Mouse (Mus musculus): Measurements from ENCODE around the gene Golim4. TPM values are rescaled to one million over a fixed set of nuclear protein-coding genes. Genes with fewer than 3 reads are reported as not detected.

The Golim4 gene
- polyA plus RNA-seq, 1 experiment from 2014 or later, result 18.2 TPM

- 63% methylated on average over 4 of the region's 4 CpGs for WGBS (ENCODE audit: insufficient replicate concordance)
- Histone ChIP-seq H3K36me3 (no peaks in the 10 kb centered on the region), H3K4me3 (replicated peaks) (no peak overlapping the region), H3K4me1 (replicated peaks) (peaks cover 42% of the 10 kb centered on the region), H3K9ac (no peak overlapping the region), H3K27me3 (no peaks in the 10 kb centered on the region), H3K4me2 (no peak overlapping the region), H3K27ac (no peak overlapping the region), H3K9me3 (replicated peaks) (no peaks in the 10 kb centered on the region)
- DNase-seq, result no peak
- ATAC-seq (ENCODE audit: low read depth), result no peak
Observed at GRCm38 (mm10) chr3:75912786-75913185, 44.0 kb downstream of the Golim4 start.

DNA sequence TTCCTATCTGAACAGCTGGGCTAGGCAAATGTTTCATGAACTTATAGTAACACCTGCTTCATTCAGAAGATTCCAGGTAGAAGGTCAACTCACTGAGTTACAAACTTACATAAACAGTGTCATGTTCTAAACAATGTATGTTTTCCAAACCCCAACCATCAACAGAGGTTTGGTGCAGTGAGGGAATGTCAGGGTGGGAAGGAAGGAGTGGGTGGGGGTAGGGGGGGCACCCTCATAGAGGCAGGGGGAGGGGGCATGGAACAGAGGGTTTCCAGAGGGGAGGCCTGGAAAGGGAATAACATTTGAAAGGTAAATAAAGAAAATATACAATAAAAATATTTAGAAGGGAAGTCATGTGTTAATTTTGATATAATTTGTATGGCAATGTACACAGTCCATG lies 46.0 kb downstream of the Golim4 start:
- H3K27ac ChIP-seq, result no peak overlapping the region
- no peaks in the 10 kb centered on the region for H3K9me3 ChIP-seq (replicated peaks)
- H3K36me3 ChIP-seq, result peaks cover 11% of the 10 kb centered on the region; the same call in 1 of the 2 replicates
- H3K27me3 ChIP-seq, result no peaks in the 10 kb centered on the region
- H3K4me1 ChIP-seq (replicated peaks), result peaks cover 23% of the 10 kb centered on the region
- DNase-seq (no peak), ATAC-seq (ENCODE audit: low read depth) (no peak)
- no peak overlapping the region for H3K4me3 ChIP-seq (replicated peaks)
- no peak overlapping the region for H3K9ac ChIP-seq
- H3K4me2 ChIP-seq, result no peak overlapping the region

DNA sequence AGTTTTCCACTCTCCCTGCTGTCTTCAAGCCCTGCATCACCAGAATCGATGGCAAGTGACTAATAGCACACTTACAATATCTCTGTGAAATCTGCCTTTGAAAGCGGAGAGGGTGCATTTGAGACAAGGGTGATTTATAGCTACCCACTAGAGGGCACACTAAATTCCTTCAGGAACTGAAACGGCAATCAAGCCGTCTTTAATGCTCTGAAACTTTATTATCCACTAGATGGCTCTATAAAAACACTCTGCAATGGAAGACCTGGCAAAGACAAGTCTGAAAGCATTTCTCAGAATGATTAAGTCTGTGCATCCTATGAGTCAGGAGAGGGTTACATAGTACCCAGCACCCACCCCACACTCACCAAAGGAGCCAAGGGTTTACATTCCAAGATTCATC lies 46.5 kb downstream of the Golim4 start:
- H3K4me3 ChIP-seq (replicated peaks), result no peak overlapping the region
- no peaks in the 10 kb centered on the region for H3K27me3 ChIP-seq
- peaks cover 13% of the 10 kb centered on the region; the same call in 1 of the 2 replicates for H3K36me3 ChIP-seq
- DNase-seq (no peak), ATAC-seq (ENCODE audit: low read depth) (peak; percentile 61)
- H3K4me1 ChIP-seq (replicated peaks), result peaks cover 18% of the 10 kb centered on the region
- no peaks in the 10 kb centered on the region for H3K9me3 ChIP-seq (replicated peaks)
- H3K4me2 ChIP-seq, result no peak overlapping the region
- 24% methylated on average over 4 of the region's 4 CpGs for WGBS (ENCODE audit: insufficient replicate concordance)
- H3K27ac ChIP-seq, result no peak overlapping the region
- H3K9ac ChIP-seq, result no peak overlapping the region

- Histone ChIP-seq H3K9me3 (replicated peaks) (no peaks in the 10 kb centered on the region), H3K9ac (no peak overlapping the region), H3K4me1 (replicated peaks) (no peaks in the 10 kb centered on the region), H3K4me3 (replicated peaks) (no peak overlapping the region), H3K27me3 (no peaks in the 10 kb centered on the region), H3K36me3 (peaks cover 44% of the 10 kb centered on the region), H3K27ac (no peak overlapping the region), H3K4me2 (no peak overlapping the region)
- no peak for DNase-seq
- WGBS (ENCODE audit: insufficient replicate concordance), result 80% methylated on average over 11 of the region's 11 CpGs
- ATAC-seq (ENCODE audit: low read depth), result no peak
Observed at GRCm38 (mm10) chr3:75901903-75902598, 54.7 kb downstream of the Golim4 start.

DNA sequence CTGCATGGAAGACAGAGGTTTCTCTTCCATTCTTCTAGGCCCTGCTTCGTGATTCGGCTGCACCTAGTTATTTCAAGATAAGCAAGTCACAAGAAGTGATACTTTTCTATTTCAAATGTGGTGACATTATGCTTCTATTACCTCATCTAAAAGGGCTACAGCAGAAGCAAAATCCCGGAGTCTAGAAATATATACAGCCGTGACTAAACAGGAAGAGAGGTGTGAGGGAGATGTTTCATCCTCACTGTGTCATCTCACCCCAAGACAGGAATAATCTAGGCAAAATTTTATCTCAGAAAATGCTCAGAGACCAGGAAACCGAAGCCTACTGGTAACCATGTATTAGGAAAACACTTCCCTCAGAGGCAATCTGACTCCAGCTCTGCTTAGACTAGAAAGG lies 61.7 kb downstream of the Golim4 start:
- no peaks in the 10 kb centered on the region for H3K4me1 ChIP-seq (replicated peaks)
- no peak for ATAC-seq (ENCODE audit: low read depth)
- no peaks in the 10 kb centered on the region for H3K27me3 ChIP-seq
- H3K36me3 ChIP-seq, result peaks cover 66% of the 10 kb centered on the region
- WGBS (ENCODE audit: insufficient replicate concordance), result 81% methylated on average over 5 of the region's 5 CpGs
- DNase-seq, result no peak
- H3K27ac ChIP-seq, result no peak overlapping the region
- no peak overlapping the region for H3K9ac ChIP-seq
- H3K4me2 ChIP-seq, result no peak overlapping the region
- H3K4me3 ChIP-seq (replicated peaks), result no peak overlapping the region
- H3K9me3 ChIP-seq (replicated peaks), result no peaks in the 10 kb centered on the region

DNA sequence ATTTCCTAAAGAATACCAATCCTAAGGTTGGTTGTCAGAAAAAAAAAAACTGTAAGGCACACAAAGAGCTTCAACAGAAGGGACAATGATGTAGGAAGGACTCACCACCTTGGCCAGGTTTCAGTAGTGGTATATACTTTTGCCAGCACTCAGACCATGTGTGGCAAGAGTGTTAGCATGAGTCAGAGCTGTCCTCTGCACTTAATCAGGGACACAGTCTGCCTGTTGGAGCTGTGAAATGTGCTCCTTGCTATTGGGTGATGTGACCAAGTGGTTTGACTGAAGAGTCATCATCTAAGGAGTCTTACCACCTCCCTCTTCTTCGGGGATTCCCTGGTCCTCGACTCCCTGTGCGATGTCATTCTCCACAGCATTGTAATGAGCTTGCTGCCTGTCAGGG lies 65.2 kb downstream of the Golim4 start:
- DNase-seq, result no peak
- ATAC-seq (ENCODE audit: low read depth), result no peak
- Histone ChIP-seq H3K36me3 (peaks cover 79% of the 10 kb centered on the region), H3K4me2 (no peak overlapping the region), H3K27ac (no peak overlapping the region), H3K4me3 (replicated peaks) (no peak overlapping the region), H3K9me3 (replicated peaks) (no peaks in the 10 kb centered on the region), H3K9ac (no peak overlapping the region), H3K27me3 (no peaks in the 10 kb centered on the region), H3K4me1 (replicated peaks) (no peaks in the 10 kb centered on the region)
- 82% methylated on average over 3 of the region's 3 CpGs for WGBS (ENCODE audit: insufficient replicate concordance)

- H3K4me3 ChIP-seq (replicated peaks), result no peak overlapping the region
- H3K9ac ChIP-seq, result no peak overlapping the region
- no peak overlapping the region for H3K27ac ChIP-seq
- peaks cover 85% of the 10 kb centered on the region for H3K36me3 ChIP-seq
- no peaks in the 10 kb centered on the region for H3K27me3 ChIP-seq
- ATAC-seq (ENCODE audit: low read depth) (no peak), DNase-seq (no peak)
- 60% methylated on average over 1 of the region's 1 CpGs for WGBS (ENCODE audit: insufficient replicate concordance)
- no peaks in the 10 kb centered on the region for H3K4me1 ChIP-seq (replicated peaks)
- H3K4me2 ChIP-seq, result no peak overlapping the region
- H3K9me3 ChIP-seq (replicated peaks), result no peaks in the 10 kb centered on the region
Observed at GRCm38 (mm10) chr3:75889323-75889722, 67.4 kb downstream of the Golim4 start.

DNA sequence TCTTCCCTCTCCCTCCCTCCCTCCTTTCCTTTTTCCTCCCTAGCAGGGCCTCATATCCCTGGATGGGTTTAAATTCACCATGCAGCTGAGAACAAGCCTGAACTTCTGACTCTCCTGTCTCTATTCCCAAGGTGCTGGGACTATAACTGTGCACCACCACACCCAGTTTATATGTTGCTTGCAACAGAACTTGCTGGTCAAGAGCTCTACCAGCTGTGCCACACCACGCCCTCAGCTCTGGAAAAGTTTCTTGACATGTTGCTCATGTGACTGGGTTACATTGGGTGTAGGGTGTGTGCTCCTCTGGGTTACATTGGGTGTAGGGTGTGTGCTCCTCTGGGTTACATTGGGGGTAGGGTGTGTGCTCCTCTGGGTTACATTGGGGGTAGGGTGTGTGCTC lies 75.2 kb downstream of the Golim4 start:
- DNase-seq (no peak), ATAC-seq (ENCODE audit: low read depth) (no peak)
- H3K4me2 ChIP-seq, result no peak overlapping the region
- H3K9ac ChIP-seq, result no peak overlapping the region
- H3K4me3 ChIP-seq (replicated peaks), result no peak overlapping the region
- no peaks in the 10 kb centered on the region for H3K4me1 ChIP-seq (replicated peaks)
- 71% methylated on average over 1 of the region's 1 CpGs for WGBS (ENCODE audit: insufficient replicate concordance)
- H3K9me3 ChIP-seq (replicated peaks), result 0 out of 2 replicates have a peak, but pooled peaks cover 3% of the 10 kb centered on the region
- H3K27ac ChIP-seq, result no peak overlapping the region
- H3K27me3 ChIP-seq, result no peaks in the 10 kb centered on the region
- peaks cover 75% of the 10 kb centered on the region for H3K36me3 ChIP-seq

DNA sequence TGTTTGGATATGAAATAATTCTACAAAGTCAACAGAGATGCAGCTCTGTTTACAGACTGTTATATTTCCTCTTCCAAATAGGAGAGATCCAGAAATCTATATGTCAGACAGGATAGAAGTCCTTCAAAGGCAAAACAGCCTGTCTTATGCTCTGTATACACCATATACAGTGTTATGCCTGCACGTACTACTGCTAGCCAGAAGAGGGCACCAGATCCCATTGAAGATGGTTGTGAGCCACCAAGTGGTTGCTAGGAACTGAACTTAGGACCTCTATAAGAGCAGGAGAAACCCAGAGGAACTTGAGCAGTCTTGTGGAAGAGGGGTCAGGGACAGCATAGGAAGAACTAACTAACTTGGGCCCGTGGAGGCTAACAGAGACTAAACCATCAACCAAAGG lies 77.5 kb downstream of the Golim4 start:
- no peaks in the 10 kb centered on the region for H3K4me1 ChIP-seq (replicated peaks)
- H3K36me3 ChIP-seq, result peaks cover 62% of the 10 kb centered on the region
- no peak for DNase-seq
- 83% methylated on average over 2 of the region's 2 CpGs for WGBS (ENCODE audit: insufficient replicate concordance)
- H3K9ac ChIP-seq, result no peak overlapping the region
- H3K4me2 ChIP-seq, result no peak overlapping the region
- H3K4me3 ChIP-seq (replicated peaks), result no peak overlapping the region
- ATAC-seq (ENCODE audit: low read depth), result no peak
- no peaks in the 10 kb centered on the region for H3K27me3 ChIP-seq
- 0 out of 2 replicates have a peak, but pooled peaks cover 3% of the 10 kb centered on the region for H3K9me3 ChIP-seq (replicated peaks)
- H3K27ac ChIP-seq, result no peak overlapping the region

GRCm38 (mm10) chr3:75868886-75869285 lies 87.9 kb downstream of the Golim4 start:
- no peak overlapping the region for H3K27ac ChIP-seq
- no peak overlapping the region for H3K4me2 ChIP-seq
- H3K9me3 ChIP-seq (replicated peaks), result no peaks in the 10 kb centered on the region
- H3K9ac ChIP-seq, result no peak overlapping the region
- no peak for DNase-seq
- 23% methylated on average over 1 of the region's 1 CpGs for WGBS (ENCODE audit: insufficient replicate concordance)
- H3K27me3 ChIP-seq, result no peaks in the 10 kb centered on the region
- no peak overlapping the region for H3K4me3 ChIP-seq (replicated peaks)
- no peaks in the 10 kb centered on the region for H3K4me1 ChIP-seq (replicated peaks)
- no peaks in the 10 kb centered on the region for H3K36me3 ChIP-seq
- ATAC-seq (ENCODE audit: low read depth), result no peak

GRCm38 (mm10) chr3:75864203-75864602 lies 92.5 kb downstream of the Golim4 start:
- no peaks in the 10 kb centered on the region for H3K9me3 ChIP-seq (replicated peaks)
- H3K4me1 ChIP-seq (replicated peaks), result no peaks in the 10 kb centered on the region
- no peak overlapping the region for H3K4me3 ChIP-seq (replicated peaks)
- no peak for ATAC-seq (ENCODE audit: low read depth)
- no peaks in the 10 kb centered on the region for H3K27me3 ChIP-seq
- H3K4me2 ChIP-seq, result no peak overlapping the region
- no peak overlapping the region for H3K27ac ChIP-seq
- WGBS (ENCODE audit: insufficient replicate concordance), result 13% methylated on average over 2 of the region's 2 CpGs
- no peaks in the 10 kb centered on the region for H3K36me3 ChIP-seq
- no peak overlapping the region for H3K9ac ChIP-seq
- DNase-seq, result no peak

- Histone ChIP-seq H3K36me3 (no peaks in the 10 kb centered on the region), H3K4me2 (no peak overlapping the region), H3K9ac (no peak overlapping the region), H3K27me3 (no peaks in the 10 kb centered on the region), H3K27ac (no peak overlapping the region), H3K4me3 (replicated peaks) (no peak overlapping the region), H3K4me1 (replicated peaks) (no peaks in the 10 kb centered on the region), H3K9me3 (replicated peaks) (no peaks in the 10 kb centered on the region)
- DNase-seq (peak; percentile 25), ATAC-seq (ENCODE audit: low read depth) (no peak)
- 16% methylated on average over 4 of the region's 4 CpGs for WGBS (ENCODE audit: insufficient replicate concordance)
Observed at GRCm38 (mm10) chr3:75861677-75862076, 95.1 kb downstream of the Golim4 start.

All from liver, embryonic 13.5 days (tissue).